ENCODE assay signal across 25 mouse cellular contexts in the genomic region with DNA sequence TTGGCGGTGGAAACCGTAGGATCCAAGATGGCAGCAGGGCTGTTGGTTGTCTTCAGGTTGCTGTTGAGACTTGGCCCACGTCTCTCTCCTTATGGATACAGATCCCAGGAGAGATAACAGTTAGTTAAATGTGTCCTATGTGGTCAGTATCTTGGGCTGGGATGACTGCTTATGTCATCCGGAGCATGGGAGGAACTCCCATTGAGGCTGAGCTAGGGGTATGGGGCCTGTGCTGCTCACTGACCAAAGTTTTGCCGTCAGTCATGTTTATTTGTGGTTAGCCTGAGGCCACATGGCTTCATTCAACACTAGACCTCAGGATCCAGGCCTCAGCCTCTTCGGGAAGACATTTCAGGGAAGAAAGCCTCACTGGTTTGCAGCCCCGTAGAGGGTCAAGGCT. TPM values are rescaled to one million over a fixed set of nuclear protein-coding genes. Genes with fewer than 3 reads are reported as not detected.
A peak's percentile ranks its signal among the peaks of the same experiment; 100 is the strongest.
DNase-seq lines count a peak whose midpoint lies in the region; ATAC-seq and TF ChIP-seq lines count a peak whose summit lies in the region.
"Had no signal": no experiment of that assay in that cellular context is flagged by ENCODE, and none has a peak within 500 bp of the region (broad histone marks: within the 10 kb centered on the region; RNA-seq: fewer than 3 reads in every experiment).

No protein-coding gene starts in this region.

- no peaks in the 10 kb centered on the region for H3K27me3 ChIP-seq in heart, embryonic 15.5 days
- no peaks in the 10 kb centered on the region for H3K27me3 ChIP-seq in midbrain, embryonic 13.5 days
- no peaks in the 10 kb centered on the region for H3K27me3 ChIP-seq in midbrain, embryonic 14.5 days (ENCODE audit: control insufficient read depth, insufficient read depth, low read length)
- no peaks in the 10 kb centered on the region for H3K27me3 ChIP-seq in myocyte (ENCODE audit: control insufficient read depth, insufficient read depth, insufficient read length)
- H3K27me3 ChIP-seq: CH12.LX; embryonic facial prominence, embryonic 15.5 days; intestine, embryonic 15.5 days had no signal

- 0 out of 2 replicates have a peak overlapping the region, but pooled peaks have one; percentile 28 for H3K9ac ChIP-seq in heart, embryonic 15.5 days
- H3K9ac ChIP-seq in midbrain, embryonic 13.5 days (replicated peaks) = no peak overlapping the region
- H3K9ac ChIP-seq in midbrain, embryonic 14.5 days (replicated peaks; ENCODE audit: low read length) = no peak overlapping the region
- H3K9ac ChIP-seq: embryonic facial prominence, embryonic 15.5 days; intestine, embryonic 15.5 days had no signal

- 88% methylated on average over 7 of the region's 7 CpGs for WGBS in heart, embryonic 15.5 days
- 94% methylated on average over 7 of the region's 7 CpGs for WGBS in midbrain, embryonic 13.5 days
- WGBS in midbrain, embryonic 14.5 days = 94% methylated on average over 7 of the region's 7 CpGs

- TF ChIP-seq POLR2A in myocyte (IDR thresholded peaks at IDR 0.05; ENCODE audit: insufficient read length, low read depth) = no peak

- peak; percentile 2 for DNase-seq in adrenal gland, postnatal 14 days
- DNase-seq in adrenal gland, postnatal 25 days = no peak
- DNase-seq in heart, postnatal 36 days = no peak
- no peak for DNase-seq in midbrain, embryonic 14.5 days
- DNase-seq in urinary bladder, postnatal 14 days (ENCODE audit: low spot score) = no peak
- DNase-seq: adrenal gland, postnatal 10 days; gastrocnemius, postnatal 25 days; kidney, adult 9 months; kidney, postnatal 14 days; lung, adult 2 months; lung, postnatal 14 days; right cerebral cortex, postnatal 14 days; thymus, adult 2 months had no signal

- H3K27ac ChIP-seq in heart, embryonic 15.5 days = no peak overlapping the region
- no peak overlapping the region for H3K27ac ChIP-seq in midbrain, embryonic 13.5 days
- no peak overlapping the region for H3K27ac ChIP-seq in midbrain, embryonic 14.5 days (replicated peaks; ENCODE audit: low read depth, low read length)
- H3K27ac ChIP-seq: embryonic facial prominence, embryonic 15.5 days; forebrain, embryonic 10.5 days; heart, adult 2 months; hindbrain, embryonic 10.5 days; intestine, embryonic 15.5 days; layer of hippocampus, adult 2 months; stomach, postnatal 0 days had no signal

- H3ac ChIP-seq in myocyte (ENCODE audit: control insufficient read depth, insufficient read length) = no peak overlapping the region

- H3K4me3 ChIP-seq in heart, embryonic 15.5 days = no peak overlapping the region
- H3K4me3 ChIP-seq in midbrain, embryonic 13.5 days (replicated peaks) = peak overlapping the region; percentile 2; the same call in 1 of the 2 replicates
- H3K4me3 ChIP-seq in midbrain, embryonic 14.5 days (replicated peaks; ENCODE audit: low read depth, low read length) = no peak overlapping the region
- no peak overlapping the region for H3K4me3 ChIP-seq in myocyte
- H3K4me3 ChIP-seq: embryonic facial prominence, embryonic 15.5 days; heart, adult 2 months; intestine, embryonic 15.5 days; layer of hippocampus, adult 2 months had no signal

- intact Hi-C loops in heart, postnatal 36 days (cut with DNase I) = loop anchor here (1.0 kb wide), 1 partner anchor 20 kb away; a partner anchor contains a TSS

- no peaks in the 10 kb centered on the region for H3K9me3 ChIP-seq in heart, embryonic 15.5 days (replicated peaks)
- no peaks in the 10 kb centered on the region for H3K9me3 ChIP-seq in midbrain, embryonic 13.5 days
- H3K9me3 ChIP-seq in midbrain, embryonic 14.5 days (ENCODE audit: control insufficient read depth, low read length) = no peaks in the 10 kb centered on the region
- H3K9me3 ChIP-seq: embryonic facial prominence, embryonic 15.5 days; forebrain, embryonic 10.5 days; hindbrain, embryonic 10.5 days; intestine, embryonic 15.5 days had no signal

- no peak overlapping the region for H3K4me2 ChIP-seq in heart, embryonic 15.5 days
- no peak overlapping the region for H3K4me2 ChIP-seq in midbrain, embryonic 13.5 days (replicated peaks)
- H3K4me2 ChIP-seq in midbrain, embryonic 14.5 days (ENCODE audit: low read length) = no peak overlapping the region
- peak overlapping the region; percentile 4 for H3K4me2 ChIP-seq in myocyte (ENCODE audit: low read depth)
- H3K4me2 ChIP-seq: embryonic facial prominence, embryonic 15.5 days; intestine, embryonic 15.5 days had no signal

- no peak for ATAC-seq in heart, embryonic 15.5 days (replicated peaks; ENCODE audit: insufficient number of reproducible peaks, insufficient read depth, low FRiP score, low read depth)
- no peak for ATAC-seq in midbrain, embryonic 13.5 days
- no peak for ATAC-seq in midbrain, embryonic 14.5 days (ENCODE audit: low FRiP score, low TSS enrichment)
- ATAC-seq: hindbrain, embryonic 16.5 days; intestine, embryonic 15.5 days had no signal

- peaks cover 22% of the 10 kb centered on the region for H3K79me2 ChIP-seq in myocyte (ENCODE audit: control insufficient read depth, insufficient read depth)

- H3K36me3 ChIP-seq in heart, embryonic 15.5 days = peaks cover 36% of the 10 kb centered on the region
- H3K36me3 ChIP-seq in midbrain, embryonic 13.5 days = peaks cover 46% of the 10 kb centered on the region
- H3K36me3 ChIP-seq in midbrain, embryonic 14.5 days (ENCODE audit: control insufficient read depth, insufficient read depth, low read length) = peaks cover 43% of the 10 kb centered on the region
- H3K36me3 ChIP-seq in myocyte (ENCODE audit: control insufficient read depth, insufficient read depth) = peaks cover 12% of the 10 kb centered on the region

- H3K4me1 ChIP-seq in heart, embryonic 15.5 days (replicated peaks) = peaks cover 13% of the 10 kb centered on the region
- peaks cover 33% of the 10 kb centered on the region for H3K4me1 ChIP-seq in midbrain, embryonic 13.5 days (replicated peaks)
- peaks cover 12% of the 10 kb centered on the region for H3K4me1 ChIP-seq in midbrain, embryonic 14.5 days (ENCODE audit: control insufficient read depth, insufficient read depth, low read length)

TF ChIP-seq in myocyte, 11 proteins besides CTCF, POLR2A, EP300 and RAD21 (continues in another document):
- TF ChIP-seq TCF3 (IDR thresholded peaks at IDR 0.05; ENCODE audit: insufficient read length, low read depth) (no peak), USF1 (IDR thresholded peaks at IDR 0.05; ENCODE audit: low read depth) (no peak), MYOD1 (IDR thresholded peaks at IDR 0.05; ENCODE audit: control insufficient read depth in 1 of 3, insufficient read length in 2 of 3, low read depth in 2 of 3) (no peak), E2F4 (IDR thresholded peaks at IDR 0.05; ENCODE audit: insufficient read depth) (no peak), REST (IDR thresholded peaks at IDR 0.05; ENCODE audit: insufficient read depth, insufficient read length) (no peak), CEBPB (IDR thresholded peaks at IDR 0.05; ENCODE audit: insufficient read depth, poor library complexity, severe bottlenecking) (no peak), TCF12 (IDR thresholded peaks at IDR 0.05; ENCODE audit: insufficient read depth, poor library complexity, severe bottlenecking) (no peak), SRF (IDR thresholded peaks at IDR 0.05; ENCODE audit: control insufficient read depth, insufficient read length, low read depth) (no peak), MAX (IDR thresholded peaks at IDR 0.05; ENCODE audit: low read depth) (no peak)

RNA-seq across cellular contexts. Expression of a gene that starts 2.1 kb away (rescaled TPM):
- 26.4 and 32.5 TPM in 2 replicates for total RNA-seq in adrenal gland, postnatal 14 days (2021)
- 32.4 and 36.9 TPM in 2 replicates for total RNA-seq in adrenal gland, postnatal 25 days (2021)
- polyA plus RNA-seq in heart, embryonic 15.5 days (2015; fragmentation: Nextera tagmentation; extraction: Ambion mirVana) = 27.3 and 41.4 TPM in 2 replicates
- 10 to 100 TPM; 15.7 to 18.8 TPM for total RNA-seq in heart, postnatal 36 days (2021)
- 85.3 and 88.6 TPM in 2 replicates for polyA plus RNA-seq in midbrain, embryonic 13.5 days (2015; fragmentation: Nextera tagmentation; extraction: Ambion mirVana)
- polyA plus RNA-seq in midbrain, embryonic 14.5 days (2014; fragmentation: Nextera tagmentation; extraction: Ambion mirVana) = 78.2 and 83.2 TPM in 2 replicates
- polyA plus RNA-seq in myocyte (2012; fragmentation: generic; extraction: Trizol) = 72.1 TPM

RNA-seq across cellular contexts. Expression of a gene that starts 2.2 kb away (rescaled TPM):
- 18.4 and 21.6 TPM in 2 replicates for total RNA-seq in adrenal gland, postnatal 14 days (2021)
- 13.8 and 23.0 TPM in 2 replicates for total RNA-seq in adrenal gland, postnatal 25 days (2021)
- 7.8 and 10.3 TPM in 2 replicates for polyA plus RNA-seq in heart, embryonic 15.5 days (2015; fragmentation: Nextera tagmentation; extraction: Ambion mirVana)
- 10 to 100 TPM in 1 of 2 experiments, 1 to 10 TPM in 1; 9.5 to 11.7 TPM for total RNA-seq in heart, postnatal 36 days (2021)
- 22.1 and 24.5 TPM in 2 replicates for polyA plus RNA-seq in midbrain, embryonic 13.5 days (2015; fragmentation: Nextera tagmentation; extraction: Ambion mirVana)
- polyA plus RNA-seq in midbrain, embryonic 14.5 days (2014; fragmentation: Nextera tagmentation; extraction: Ambion mirVana) = 24.6 and 31.2 TPM in 2 replicates
- polyA plus RNA-seq in myocyte (2012; fragmentation: generic; extraction: Trizol) = 10.5 TPM

RNA-seq across cellular contexts. Expression of a gene that starts 8.2 kb away (rescaled TPM):
- total RNA-seq in adrenal gland, postnatal 14 days (2021) = 0.19 and 0.56 TPM in 2 replicates
- total RNA-seq in adrenal gland, postnatal 25 days (2021) = 0.52 and 0.55 TPM in 2 replicates
- 0.14 TPM in 2 replicates for polyA plus RNA-seq in heart, embryonic 15.5 days (2015; fragmentation: Nextera tagmentation; extraction: Ambion mirVana)
- total RNA-seq in heart, postnatal 36 days (2021) = under 1 TPM; 0.27 to 0.28 TPM
- polyA plus RNA-seq in midbrain, embryonic 13.5 days (2015; fragmentation: Nextera tagmentation; extraction: Ambion mirVana) = 0.80 and 0.83 TPM in 2 replicates
- 0.31 and 0.57 TPM in 2 replicates for polyA plus RNA-seq in midbrain, embryonic 14.5 days (2014; fragmentation: Nextera tagmentation; extraction: Ambion mirVana)
- polyA plus RNA-seq in myocyte (2012; fragmentation: generic; extraction: Trizol) = 0.17 TPM

RNA-seq across cellular contexts. Expression of a gene that starts 20.2 kb away (rescaled TPM):
- 30.8 and 33.9 TPM in 2 replicates for total RNA-seq in adrenal gland, postnatal 14 days (2021)
- total RNA-seq in adrenal gland, postnatal 25 days (2021) = 36.3 and 38.8 TPM in 2 replicates
- polyA plus RNA-seq in heart, embryonic 15.5 days (2015; fragmentation: Nextera tagmentation; extraction: Ambion mirVana) = 28.7 and 32.4 TPM in 2 replicates
- 10 to 100 TPM; 12.7 to 13.1 TPM for total RNA-seq in heart, postnatal 36 days (2021)
- 52.5 and 52.6 TPM in 2 replicates for polyA plus RNA-seq in midbrain, embryonic 13.5 days (2015; fragmentation: Nextera tagmentation; extraction: Ambion mirVana)
- 45.8 and 54.5 TPM in 2 replicates for polyA plus RNA-seq in midbrain, embryonic 14.5 days (2014; fragmentation: Nextera tagmentation; extraction: Ambion mirVana)
- polyA plus RNA-seq in myocyte (2012; fragmentation: generic; extraction: Trizol) = 19.1 TPM

RNA-seq across cellular contexts. Expression of a gene that starts 20.2 kb away (rescaled TPM):
- total RNA-seq in adrenal gland, postnatal 14 days (2021) = 20.3 and 25.6 TPM in 2 replicates
- 23.6 and 27.1 TPM in 2 replicates for total RNA-seq in adrenal gland, postnatal 25 days (2021)
- 8.2 and 13.5 TPM in 2 replicates for polyA plus RNA-seq in heart, embryonic 15.5 days (2015; fragmentation: Nextera tagmentation; extraction: Ambion mirVana)
- total RNA-seq in heart, postnatal 36 days (2021) = 10 to 100 TPM; 12.0 to 12.2 TPM
- polyA plus RNA-seq in midbrain, embryonic 13.5 days (2015; fragmentation: Nextera tagmentation; extraction: Ambion mirVana) = 66.0 and 73.5 TPM in 2 replicates
- 76.6 and 84.8 TPM in 2 replicates for polyA plus RNA-seq in midbrain, embryonic 14.5 days (2014; fragmentation: Nextera tagmentation; extraction: Ambion mirVana)
- 22.3 TPM for polyA plus RNA-seq in myocyte (2012; fragmentation: generic; extraction: Trizol)
